Mouse (Mus musculus): Measurements from ENCODE around the gene Hist1h1b.

Gene Hist1h1b

GRCm38 (mm10) chr13:21733466-21733865 is 47.0 kb downstream of the Hist1h1b start:
- DNase-seq (ENCODE audit: low read depth in 2 of 2, low spot score in 2 of 2): no peak
